Mouse (Mus musculus) cortical plate, adult 2 months (tissue): ENCODE data around the gene Mcl1. TPM values are rescaled to one million over a fixed set of nuclear protein-coding genes. Genes with fewer than 3 reads are reported as not detected.
"Not testable (repeated sequence)": the region's sequence is repeated elsewhere in the genome, so short reads cannot be mapped to it uniquely, and the experiment has no call there.

Experiments
- H3K27ac ChIP-seq: fragments of 200-500 bp; 2 replicates; pipeline ENCODE4 v1.5.1; 2012; ENCODE audit warnings: low read length, control low read depth, inconsistent platforms; ENCODE audit not compliant: insufficient read depth
- H3K4me1 ChIP-seq: fragments of 200-500 bp; 2 replicates; pipeline ENCODE4 v1.6.1; 2011; ENCODE audit warnings: low read length; ENCODE audit not compliant: control insufficient read depth, insufficient read depth
- H3K4me3 ChIP-seq: fragments of 200-500 bp; 2 replicates; pipeline ENCODE4 v1.5.1; 2011; ENCODE audit warnings: mild to moderate bottlenecking, low read length, control low read depth; ENCODE audit not compliant: insufficient read depth
- CTCF ChIP-seq: fragments of 200-500 bp; IDR thresholded peaks from 2 replicates; pipeline ENCODE4 v1.5.1; 2011; ENCODE audit warnings: mild to moderate bottlenecking, control low read depth, low read length; ENCODE audit not compliant: insufficient read depth; ENCODE audit errors: extremely low read depth
- POLR2A ChIP-seq: fragments of 200-500 bp; IDR thresholded peaks from 2 replicates; pipeline ENCODE4 v1.6.1; 2011; ENCODE audit warnings: mild to moderate bottlenecking, low read length, control low read depth; ENCODE audit not compliant: insufficient read depth; ENCODE audit errors: extremely low read depth
- polyA plus RNA-seq: library from polyadenylated mRNA; depleted of rRNA; stranded (reverse); fragments of >200 nt; gene quantifications from 2 replicates; pipeline ENCODE4 v1.2.3, GENCODE M21; 2012

The Mcl1 gene
- polyA plus RNA-seq, 1 experiment = 39.5 TPM

DNA sequence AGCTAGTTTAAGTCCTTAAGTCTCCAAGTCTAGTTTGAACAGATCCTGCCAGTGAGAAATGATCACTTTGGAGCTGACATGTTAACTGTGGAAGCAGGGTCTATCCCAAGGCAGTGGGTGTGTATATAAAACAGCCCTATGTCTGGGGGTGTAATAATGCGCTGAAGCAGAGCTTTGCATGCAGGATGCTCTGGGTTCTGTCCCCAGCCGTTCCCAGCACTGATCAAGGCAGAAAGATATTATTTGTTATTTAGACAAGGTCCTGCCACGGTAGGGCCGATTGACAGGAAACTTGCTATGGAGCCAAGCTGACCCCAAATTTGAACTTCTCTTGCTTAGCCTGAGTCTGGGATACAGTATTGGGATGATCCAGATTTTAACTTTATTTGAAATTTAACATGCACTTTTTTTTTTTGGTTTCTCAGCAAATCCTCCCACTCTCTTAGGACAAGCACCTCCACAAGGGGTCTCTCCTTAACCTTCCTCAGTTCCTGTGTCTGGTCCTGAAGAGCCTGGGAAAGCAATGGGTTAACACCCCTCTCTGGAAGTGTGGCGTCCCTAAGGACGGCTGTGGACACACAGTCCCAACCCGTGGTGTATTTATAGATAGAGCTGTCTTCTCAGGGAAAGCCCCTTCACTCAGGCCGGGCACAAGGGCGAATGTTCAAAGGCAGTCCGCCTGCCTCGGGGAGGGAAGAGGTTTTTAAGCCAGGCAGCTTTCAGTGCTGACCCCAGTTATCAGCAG, 30.8 kb downstream of the Mcl1 start:
- no peak overlapping the region for H3K27ac ChIP-seq
- H3K4me3 ChIP-seq = no peak overlapping the region
- TF ChIP-seq CTCF (no peak), POLR2A (no peak)
- no peaks in the 10 kb centered on the region for H3K4me1 ChIP-seq

- TF ChIP-seq POLR2A (no peak), CTCF (no peak)
- Histone ChIP-seq H3K4me1 (peaks cover under 1% of the 10 kb centered on the region; the same call in 1 of the 2 replicates), H3K27ac (no peak overlapping the region), H3K4me3 (no peak overlapping the region)
Observed at GRCm38 (mm10) chr3:95689940-95690339, 31.4 kb downstream of the Mcl1 start.

DNA sequence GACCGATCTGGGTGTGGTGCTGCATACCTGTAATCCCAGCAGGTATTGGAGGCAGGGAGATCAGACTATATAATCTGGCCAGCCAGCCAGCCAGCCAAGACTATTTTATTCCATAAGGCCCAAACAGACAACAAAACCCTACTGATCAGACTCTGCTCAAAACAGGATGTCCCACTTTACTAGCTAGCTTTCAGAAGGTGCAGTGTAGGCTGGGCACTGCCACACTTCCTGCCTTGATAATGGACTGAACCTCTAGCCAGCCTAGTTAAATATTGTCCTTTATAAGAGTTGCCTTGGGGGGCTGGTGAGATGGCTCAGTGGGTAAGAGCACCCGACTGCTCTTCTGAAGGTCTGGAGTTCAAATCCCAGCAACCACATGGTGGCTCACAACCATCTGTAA, 32.0 kb downstream of the Mcl1 start:
- not testable (repeated sequence) for H3K4me3 ChIP-seq, H3K4me1 ChIP-seq, H3K27ac ChIP-seq

DNA sequence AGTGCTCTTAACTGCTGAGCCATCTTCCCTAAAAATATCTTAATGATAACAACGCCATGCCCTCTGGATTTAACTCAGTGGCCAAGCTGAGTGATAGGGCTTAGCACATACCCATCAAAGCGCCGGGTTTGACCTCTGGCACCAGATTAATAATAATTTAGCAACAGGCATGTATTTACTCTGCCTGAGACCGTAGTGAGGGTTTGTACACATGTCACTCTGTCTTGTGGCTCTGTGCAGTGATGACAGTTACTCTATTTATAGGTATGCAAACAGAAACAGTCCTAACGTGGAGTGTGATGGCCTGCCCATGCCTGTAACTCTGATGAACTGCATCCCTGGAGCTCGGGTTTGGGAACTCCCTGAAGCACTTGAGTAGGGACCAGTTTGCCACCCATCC, 34.1 kb downstream of the Mcl1 start:
- Histone ChIP-seq H3K4me3 (no peak overlapping the region), H3K27ac (no peak overlapping the region), H3K4me1 (peaks cover 2% of the 10 kb centered on the region; the same call in 1 of the 2 replicates)
- TF ChIP-seq POLR2A (no peak), CTCF (no peak)

DNA sequence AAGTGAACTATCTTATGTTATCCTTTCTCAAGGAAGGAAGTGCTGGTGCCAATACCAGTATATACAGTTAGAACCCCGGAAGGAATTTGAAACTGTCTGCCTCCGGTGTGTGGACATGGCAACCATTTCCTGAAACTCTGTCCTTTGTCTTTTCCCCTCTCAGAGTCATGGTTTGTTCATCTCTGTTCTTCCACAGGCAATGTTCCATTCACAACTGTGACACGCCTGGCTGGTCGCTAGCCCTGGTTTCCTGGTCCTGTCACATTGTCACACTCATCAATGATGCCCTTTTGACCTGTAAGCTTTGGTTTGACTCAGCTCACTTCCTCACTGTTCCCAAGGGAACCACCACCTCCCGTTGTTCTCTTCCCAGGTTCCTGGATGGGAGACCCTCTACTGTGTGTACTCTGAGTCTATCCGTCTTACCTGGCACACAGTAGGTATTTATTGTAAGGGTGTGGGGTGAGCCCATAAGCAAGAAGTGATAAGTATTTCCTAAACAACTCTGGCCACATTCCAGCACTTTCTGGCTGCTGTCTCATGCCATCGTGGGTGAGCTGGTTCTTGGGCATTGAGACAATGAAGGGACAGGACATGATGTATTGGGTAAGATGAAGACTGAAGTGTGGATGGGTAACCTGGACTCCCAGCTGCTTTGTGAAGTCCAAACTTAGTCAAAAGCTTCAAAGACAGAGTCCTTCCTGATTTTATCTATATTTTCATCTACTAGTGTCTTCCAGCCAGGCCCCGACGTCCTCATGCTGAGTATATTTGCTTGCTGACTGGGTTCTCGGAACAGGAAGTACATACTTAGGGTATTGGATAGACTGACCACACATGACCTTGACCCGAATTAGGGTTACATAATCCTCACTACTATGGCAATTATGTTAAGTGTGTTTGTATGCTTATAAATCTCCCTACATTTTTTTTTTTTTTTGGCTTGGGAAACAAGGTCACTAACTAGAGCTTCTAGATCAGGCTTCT, 35.5 kb downstream of the Mcl1 start:
- H3K4me3 ChIP-seq = no peak overlapping the region
- TF ChIP-seq CTCF (no peak), POLR2A (no peak)
- H3K4me1 ChIP-seq = peaks cover 2% of the 10 kb centered on the region; the same call in 1 of the 2 replicates
- H3K27ac ChIP-seq = no peak overlapping the region

DNA sequence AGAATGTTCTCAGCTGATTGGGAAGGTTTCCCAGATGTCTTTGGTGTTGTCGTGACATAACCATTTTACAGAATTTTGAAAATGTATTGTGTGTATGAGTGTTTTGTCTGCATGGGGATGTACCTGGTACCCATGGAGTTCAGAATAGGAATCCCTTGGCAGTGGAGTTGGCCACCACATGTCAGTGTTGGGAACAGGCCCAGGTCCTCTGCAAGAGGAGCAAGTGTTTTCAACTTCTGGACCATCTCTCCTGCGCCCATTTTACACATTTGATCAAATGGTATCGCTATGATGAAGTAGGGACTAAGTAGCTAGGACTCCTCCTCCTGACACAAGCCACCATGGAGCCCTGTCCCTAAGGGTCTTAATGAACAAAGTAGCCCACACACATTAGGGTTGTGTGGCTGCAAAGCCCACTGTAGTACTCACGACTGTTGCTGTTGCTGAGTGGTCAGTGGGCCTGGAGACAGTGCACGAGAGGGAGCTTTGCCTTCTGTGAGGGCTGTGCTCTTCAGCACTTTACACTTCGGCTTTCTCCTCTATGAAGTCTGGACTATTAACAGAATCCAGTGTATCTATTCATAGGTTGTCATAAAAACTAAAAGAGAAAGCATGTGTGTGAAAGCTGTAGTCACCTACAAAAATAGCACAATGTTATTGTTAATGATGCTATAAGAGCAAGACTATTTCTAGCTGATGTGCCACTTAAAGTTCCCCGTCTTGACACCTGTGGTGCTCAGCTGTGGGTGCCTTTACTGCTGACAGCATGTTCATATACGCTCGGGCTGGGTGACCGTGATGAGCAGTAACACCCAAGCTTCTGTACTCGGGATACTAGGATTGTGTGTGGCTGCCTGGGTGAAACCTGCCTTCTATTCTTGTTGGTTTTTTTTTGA, 36.5 kb downstream of the Mcl1 start:
- Histone ChIP-seq H3K4me3 (no peak overlapping the region), H3K4me1 (peaks cover 2% of the 10 kb centered on the region; the same call in 1 of the 2 replicates), H3K27ac (no peak overlapping the region)
- TF ChIP-seq CTCF (no peak), POLR2A (no peak)

DNA sequence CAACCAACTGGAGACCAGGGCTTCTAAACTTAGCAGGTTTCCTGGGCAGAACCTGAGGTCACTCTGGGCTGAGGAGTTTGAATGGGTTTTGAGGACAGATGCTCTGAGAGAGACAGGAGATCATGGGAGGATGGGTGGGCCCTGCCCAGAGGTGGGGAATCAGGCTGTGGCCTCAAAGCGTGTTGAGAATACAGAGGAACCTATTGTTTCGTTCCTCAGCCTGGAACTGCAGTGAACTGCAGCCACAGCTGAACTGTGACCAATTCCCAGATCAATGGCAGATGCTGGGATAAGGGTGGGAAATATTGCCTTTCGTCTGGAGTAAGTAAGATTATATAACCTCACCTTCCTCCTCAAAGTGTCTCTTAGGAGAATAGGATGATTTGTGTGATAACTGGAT, 37.2 kb downstream of the Mcl1 start:
- H3K4me1 ChIP-seq = peaks cover 2% of the 10 kb centered on the region; the same call in 1 of the 2 replicates
- H3K4me3 ChIP-seq = no peak overlapping the region
- TF ChIP-seq CTCF (no peak), POLR2A (no peak)
- no peak overlapping the region for H3K27ac ChIP-seq

- Histone ChIP-seq H3K4me3 (no peak overlapping the region), H3K27ac (no peak overlapping the region), H3K4me1 (peaks cover 2% of the 10 kb centered on the region; the same call in 1 of the 2 replicates)
- TF ChIP-seq CTCF = no peak
Observed at GRCm38 (mm10) chr3:95696360-95696759, 37.8 kb downstream of the Mcl1 start.

GRCm38 (mm10) chr3:95698286-95698685, 39.7 kb downstream of the Mcl1 start:
- Histone ChIP-seq H3K4me1 (peaks cover 2% of the 10 kb centered on the region; the same call in 1 of the 2 replicates), H3K27ac (no peak overlapping the region), H3K4me3 (no peak overlapping the region)
- TF ChIP-seq CTCF (no peak), POLR2A (no peak)
